27 mouse cellular contexts compared by ENCODE assay signal in genomic region chrX:51410289-51410688, GRCm38 (mm10).
"Had no signal": no experiment of that assay in that cellular context is flagged by ENCODE, and none has a peak within 500 bp of the region (broad histone marks: within the 10 kb centered on the region; RNA-seq: fewer than 3 reads in every experiment).

No protein-coding gene starts in this region.

- H3K4me1 ChIP-seq: heart, embryonic 10.5 days; heart, embryonic 12.5 days; hindbrain, embryonic 10.5 days; hindbrain, embryonic 12.5 days; limb, embryonic 10.5 days; limb, embryonic 12.5 days; liver, embryonic 13.5 days; liver, embryonic 15.5 days had no signal

- H3K9ac ChIP-seq: heart, embryonic 12.5 days; hindbrain, embryonic 12.5 days; hindbrain, embryonic 14.5 days; limb, embryonic 12.5 days; liver, embryonic 13.5 days; liver, embryonic 15.5 days; liver, postnatal 0 days had no signal

- ATAC-seq: hindbrain, embryonic 16.5 days; inflammation-experienced regulatory T-cells, adult 6 months; liver, postnatal 0 days had no signal

- H3K27me3 ChIP-seq: heart, embryonic 12.5 days; hindbrain, embryonic 12.5 days; limb, embryonic 12.5 days; liver, embryonic 13.5 days; liver, embryonic 15.5 days had no signal

- H3K27ac ChIP-seq: gastrocnemius, adult 2 months; heart, embryonic 10.5 days; hindbrain, embryonic 10.5 days; hindbrain, embryonic 12.5 days; hindbrain, embryonic 14.5 days; layer of hippocampus, adult 2 months; limb, embryonic 10.5 days; limb, embryonic 12.5 days; liver, embryonic 13.5 days; liver, embryonic 15.5 days had no signal

- DNase-seq: gastrocnemius, adult 2 months; gastrocnemius, postnatal 10 days; gastrocnemius, postnatal 25 days; heart, adult 18-20 months; heart, postnatal 10 days; heart, postnatal 4 days; kidney, adult 18-20 months; kidney, adult 8-10 months; kidney, postnatal 10 days; kidney, postnatal 25 days; kidney, postnatal 4 days; layer of hippocampus, postnatal 36 days; liver; liver, embryonic 13.5 days; liver, postnatal 0 days had no signal

- H3K9me3 ChIP-seq: heart, embryonic 10.5 days; heart, embryonic 12.5 days; hindbrain, embryonic 10.5 days; hindbrain, embryonic 12.5 days; limb, embryonic 10.5 days; limb, embryonic 12.5 days; liver, embryonic 13.5 days; liver, embryonic 15.5 days had no signal

- H3K36me3 ChIP-seq: heart, embryonic 10.5 days; heart, embryonic 12.5 days; hindbrain, embryonic 10.5 days; hindbrain, embryonic 12.5 days; limb, embryonic 10.5 days; limb, embryonic 12.5 days; liver, embryonic 13.5 days; liver, embryonic 15.5 days had no signal

- H3K4me2 ChIP-seq: heart, embryonic 12.5 days; hindbrain, embryonic 12.5 days; hindbrain, embryonic 14.5 days; limb, embryonic 12.5 days; liver, embryonic 11.5 days; liver, embryonic 13.5 days; liver, embryonic 15.5 days had no signal

- H3K4me3 ChIP-seq: gastrocnemius, adult 2 months; heart, embryonic 10.5 days; heart, embryonic 12.5 days; hindbrain, embryonic 10.5 days; hindbrain, embryonic 12.5 days; layer of hippocampus, adult 2 months; limb, embryonic 10.5 days; limb, embryonic 12.5 days; liver, embryonic 13.5 days; liver, embryonic 15.5 days had no signal
